8 mouse cellular contexts compared by ENCODE assay signal in the genomic region with DNA sequence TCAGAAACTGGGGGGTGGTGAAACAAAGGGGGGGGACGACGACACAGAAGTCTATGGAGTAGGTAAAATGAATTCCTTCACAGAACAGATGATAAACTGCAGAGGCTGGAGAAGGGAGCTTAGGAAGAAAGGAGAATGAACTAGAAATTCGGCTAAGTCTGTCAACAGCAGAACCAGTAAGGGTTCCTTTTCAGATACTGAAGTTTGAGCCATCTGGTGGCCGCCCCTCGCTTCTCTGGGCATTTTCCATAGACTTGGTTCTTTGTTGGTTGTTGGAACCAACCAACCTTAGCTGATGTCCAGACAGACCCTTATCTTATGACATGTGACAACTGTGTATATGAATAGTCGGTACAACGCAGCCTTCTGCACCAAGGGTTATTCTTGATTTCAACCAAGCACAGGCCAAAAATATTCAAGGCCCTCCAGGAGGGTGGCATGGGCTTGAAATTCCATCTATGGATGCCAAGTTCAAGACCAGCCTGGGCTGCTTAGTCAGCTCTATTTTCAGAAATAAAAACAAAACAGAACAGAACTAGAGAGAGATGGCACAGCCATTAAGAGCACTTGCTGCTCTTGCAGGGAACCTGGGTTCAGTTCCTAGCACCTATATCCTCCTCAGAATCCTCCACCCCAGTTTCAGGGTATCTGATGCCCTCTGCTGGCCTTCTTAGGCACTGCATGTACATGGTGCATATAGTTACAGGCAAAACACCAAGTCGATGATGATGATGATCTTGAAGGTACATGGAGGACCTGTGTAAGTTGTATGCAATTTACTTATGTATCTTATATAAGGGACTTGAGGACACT. TPM values are rescaled to one million over a fixed set of nuclear protein-coding genes. Genes with fewer than 3 reads are reported as not detected.
DNase-seq lines count a peak whose midpoint lies in the region; ATAC-seq and TF ChIP-seq lines count a peak whose summit lies in the region.

No protein-coding gene starts in this region.

- peaks cover 12% of the 10 kb centered on the region for H3K4me1 ChIP-seq in lung, adult 2 months (ENCODE audit: control insufficient read depth, insufficient read depth, low read length)
- H3K4me1 ChIP-seq in brown adipose tissue, adult 24 weeks (ENCODE audit: control insufficient read depth, insufficient read depth, insufficient read length, low read length): 0 out of 2 replicates have a peak, but pooled peaks cover 2% of the 10 kb centered on the region
- H3K4me1 ChIP-seq in hindbrain, embryonic 10.5 days (replicated peaks): peaks cover 67% of the 10 kb centered on the region
- H3K4me1 ChIP-seq in lung, embryonic 14.5 days (ENCODE audit: insufficient read depth): peaks cover 12% of the 10 kb centered on the region

- intact Hi-C loops in gastrocnemius, postnatal 14 days (cut with DNase I; ENCODE audit: low total_unique reads): no loop called here

- H3K36me3 ChIP-seq in hindbrain, embryonic 10.5 days: peaks cover 72% of the 10 kb centered on the region
- H3K36me3 ChIP-seq in lung, embryonic 14.5 days (ENCODE audit: insufficient read depth): peaks cover 36% of the 10 kb centered on the region

- H3K4me2 ChIP-seq in lung, embryonic 14.5 days: peak overlapping the region; percentile 98

- WGBS in lung, adult 2 months: 39% methylated on average over 8 of the region's 8 CpGs
- 87% methylated on average over 8 of the region's 8 CpGs for WGBS in hindbrain, embryonic 10.5 days
- 62% methylated on average over 8 of the region's 8 CpGs for WGBS in lung, embryonic 14.5 days

- TF ChIP-seq CTCF in lung, adult 2 months (IDR thresholded peaks at IDR 0.05; ENCODE audit: insufficient read depth, low read length): peak; percentile 38
- TF ChIP-seq CTCF in lung, embryonic 14.5 days (IDR thresholded peaks at IDR 0.05; ENCODE audit: low read depth): peak; percentile 64

- H3K4me3 ChIP-seq in lung, adult 2 months (replicated peaks; ENCODE audit: extremely low read depth, low read depth, low read length): no peak overlapping the region
- peak overlapping the region; percentile 78 for H3K4me3 ChIP-seq in brown adipose tissue, adult 24 weeks (ENCODE audit: insufficient read depth, low read depth, low read length)
- H3K4me3 ChIP-seq in hindbrain, embryonic 10.5 days: peak overlapping the region; percentile 83
- peak overlapping the region; percentile 68 for H3K4me3 ChIP-seq in lung, embryonic 14.5 days (ENCODE audit: low read depth, low read length)

- H3K27me3 ChIP-seq in hindbrain, embryonic 10.5 days (ENCODE audit: insufficient read depth, poor library complexity, severe bottlenecking): no peaks in the 10 kb centered on the region
- H3K27me3 ChIP-seq in lung, embryonic 14.5 days (ENCODE audit: insufficient read depth, low read length): no peaks in the 10 kb centered on the region

- DNase-seq in lung, adult 2 months: peak; percentile 16
- no peak for DNase-seq in lung, adult 18-20 months
- no peak for DNase-seq in hindbrain, embryonic 10.5 days (ENCODE audit: low spot score)
- peak; percentile 61 for DNase-seq in lung, embryonic 14.5 days
- DNase-seq in spleen, postnatal 10 days (ENCODE audit: low spot score in 2 of 2): peak; percentile 38 to 74
- no peak for DNase-seq in gastrocnemius, postnatal 14 days
- DNase-seq in ovary, adult 18-20 months (ENCODE audit: low spot score): no peak

- peak overlapping the region; percentile 99 for H3K27ac ChIP-seq in brown adipose tissue, adult 24 weeks (replicated peaks; ENCODE audit: low read depth, low read length)
- H3K27ac ChIP-seq in hindbrain, embryonic 10.5 days: no peak overlapping the region
- peak overlapping the region; percentile 74; the same call in 1 of the 2 replicates for H3K27ac ChIP-seq in lung, embryonic 14.5 days (ENCODE audit: low read depth)

- H3K9ac ChIP-seq in lung, embryonic 14.5 days: 0 out of 2 replicates have a peak overlapping the region, but pooled peaks have one; percentile 80

- H3K9me3 ChIP-seq in hindbrain, embryonic 10.5 days: peaks cover 7% of the 10 kb centered on the region; the same call in 1 of the 2 replicates
- no peaks in the 10 kb centered on the region for H3K9me3 ChIP-seq in lung, embryonic 14.5 days (ENCODE audit: low read depth, low read length)

- no peak for ATAC-seq in lung, embryonic 14.5 days (ENCODE audit: insufficient read depth)

- TF ChIP-seq POLR2A in lung, adult 2 months (IDR thresholded peaks at IDR 0.05; ENCODE audit: borderline replicate concordance, extremely low read depth, low read depth, low read length): no peak

RNA-seq across cellular contexts. Expression of a gene that starts 5.7 kb away (rescaled TPM):
- polyA plus RNA-seq in lung, adult 2 months (2012; rRNA removed): 53.9 and 61.5 TPM in 2 replicates
- polyA plus RNA-seq in brown adipose tissue, adult 24 weeks (2012; ENCODE audit: insufficient read depth, insufficient read length, missing spikeins): 7.4 and 8.8 TPM in 2 replicates
- 29.6 and 32.2 TPM in 2 replicates for polyA plus RNA-seq in hindbrain, embryonic 10.5 days (2016; fragmentation: Nextera tagmentation; extraction: Ambion mirVana)
- polyA plus RNA-seq in lung, embryonic 14.5 days (2014; fragmentation: Nextera tagmentation; extraction: Ambion mirVana): 24.0 and 24.7 TPM in 2 replicates
- 10 to 100 TPM; 13.4 to 13.7 TPM for total RNA-seq in gastrocnemius, postnatal 14 days (2021)

RNA-seq across cellular contexts. Expression of a gene that starts 8.5 kb away (rescaled TPM):
- polyA plus RNA-seq in lung, adult 2 months (2012; rRNA removed): 62.8 and 70.1 TPM in 2 replicates
- polyA plus RNA-seq in brown adipose tissue, adult 24 weeks (2012; ENCODE audit: insufficient read depth, insufficient read length, missing spikeins): 17.0 and 26.4 TPM in 2 replicates
- 53.0 and 58.9 TPM in 2 replicates for polyA plus RNA-seq in hindbrain, embryonic 10.5 days (2016; fragmentation: Nextera tagmentation; extraction: Ambion mirVana)
- polyA plus RNA-seq in lung, embryonic 14.5 days (2014; fragmentation: Nextera tagmentation; extraction: Ambion mirVana): 40.8 and 42.9 TPM in 2 replicates
- 10 to 100 TPM; 10.5 to 11.9 TPM for total RNA-seq in gastrocnemius, postnatal 14 days (2021)

RNA-seq across cellular contexts. Expression of a gene that starts 10.0 kb away (rescaled TPM):
- polyA plus RNA-seq in lung, adult 2 months (2012; rRNA removed): 16.5 and 26.2 TPM in 2 replicates
- 1.4 and 2.8 TPM in 2 replicates for polyA plus RNA-seq in brown adipose tissue, adult 24 weeks (2012; ENCODE audit: insufficient read depth, insufficient read length, missing spikeins)
- polyA plus RNA-seq in hindbrain, embryonic 10.5 days (2016; fragmentation: Nextera tagmentation; extraction: Ambion mirVana): 70.1 and 75.9 TPM in 2 replicates
- 69.2 and 72.0 TPM in 2 replicates for polyA plus RNA-seq in lung, embryonic 14.5 days (2014; fragmentation: Nextera tagmentation; extraction: Ambion mirVana)
- 1 to 10 TPM; 4.8 TPM for total RNA-seq in gastrocnemius, postnatal 14 days (2021)

RNA-seq across cellular contexts. Expression of a gene that starts 26.1 kb away (rescaled TPM):
- 36.1 and 38.1 TPM in 2 replicates for polyA plus RNA-seq in lung, adult 2 months (2012; rRNA removed)
- polyA plus RNA-seq in brown adipose tissue, adult 24 weeks (2012; ENCODE audit: insufficient read depth, insufficient read length, missing spikeins): 125 and 142 TPM in 2 replicates
- polyA plus RNA-seq in hindbrain, embryonic 10.5 days (2016; fragmentation: Nextera tagmentation; extraction: Ambion mirVana): 27.7 and 29.7 TPM in 2 replicates
- 21.0 and 25.4 TPM in 2 replicates for polyA plus RNA-seq in lung, embryonic 14.5 days (2014; fragmentation: Nextera tagmentation; extraction: Ambion mirVana)
- total RNA-seq in gastrocnemius, postnatal 14 days (2021): 10 to 100 TPM; 55.3 to 65.1 TPM

RNA-seq across cellular contexts. Expression of a gene that starts 29.8 kb away (rescaled TPM):
- 6.8 and 8.2 TPM in 2 replicates for polyA plus RNA-seq in lung, adult 2 months (2012; rRNA removed)
- 3.0 and 3.3 TPM in 2 replicates for polyA plus RNA-seq in brown adipose tissue, adult 24 weeks (2012; ENCODE audit: insufficient read depth, insufficient read length, missing spikeins)
- 18.3 and 20.7 TPM in 2 replicates for polyA plus RNA-seq in hindbrain, embryonic 10.5 days (2016; fragmentation: Nextera tagmentation; extraction: Ambion mirVana)
- polyA plus RNA-seq in lung, embryonic 14.5 days (2014; fragmentation: Nextera tagmentation; extraction: Ambion mirVana): 19.5 and 21.6 TPM in 2 replicates
- 1 to 10 TPM; 5.4 to 6.9 TPM for total RNA-seq in gastrocnemius, postnatal 14 days (2021)

Comparison
In these comparisons a context has a peak if more than half of its experiments do, and no peak if none do; other contexts are left out.
1. DNase-seq: peak in lung, adult 2 months (single experiment), lung, embryonic 14.5 days (single experiment) and spleen, postnatal 10 days (2 of 2); none in lung, adult 18-20 months (0 of 2), hindbrain, embryonic 10.5 days (single experiment), gastrocnemius, postnatal 14 days (single experiment) and ovary, adult 18-20 months (single experiment).